Mouse (Mus musculus): Measurements from ENCODE around the gene Krtap4-2.
"Not testable (repeated sequence)": the region's sequence is repeated elsewhere in the genome, so short reads cannot be mapped to it uniquely, and the experiment has no call there.

Krtap4-2 gene

DNA sequence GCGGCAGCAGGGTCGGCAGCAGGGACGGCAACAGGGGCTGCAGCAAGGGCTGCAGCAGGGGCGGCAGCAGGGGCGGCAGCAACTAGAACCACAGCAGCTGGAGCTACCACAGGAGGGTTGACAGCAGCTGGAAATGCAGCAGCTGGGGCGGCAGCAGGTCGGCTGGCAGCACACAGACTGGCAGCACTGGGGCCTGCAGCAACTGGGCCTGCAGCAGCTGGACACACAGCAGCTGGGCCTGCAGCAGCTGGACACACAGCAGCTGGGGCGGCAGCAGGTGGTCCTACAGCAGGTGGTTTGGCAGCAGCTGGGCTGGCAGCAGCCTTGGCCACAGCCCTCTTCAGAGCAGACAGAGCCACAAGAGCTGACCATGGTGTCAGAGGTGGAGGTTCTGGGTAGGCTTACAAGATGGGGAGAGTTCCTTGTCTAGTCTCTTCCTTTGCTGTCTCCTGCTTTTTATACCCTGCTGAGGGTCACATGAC lies at the start of gene Krtap4-2:
TSS of gene Krtap4-2 (minus strand) at position 432 of the 482 bp plus-strand sequence.
- DNase-seq (ENCODE audit: low read depth in 2 of 2, low spot score in 2 of 2) = no peak

DNA sequence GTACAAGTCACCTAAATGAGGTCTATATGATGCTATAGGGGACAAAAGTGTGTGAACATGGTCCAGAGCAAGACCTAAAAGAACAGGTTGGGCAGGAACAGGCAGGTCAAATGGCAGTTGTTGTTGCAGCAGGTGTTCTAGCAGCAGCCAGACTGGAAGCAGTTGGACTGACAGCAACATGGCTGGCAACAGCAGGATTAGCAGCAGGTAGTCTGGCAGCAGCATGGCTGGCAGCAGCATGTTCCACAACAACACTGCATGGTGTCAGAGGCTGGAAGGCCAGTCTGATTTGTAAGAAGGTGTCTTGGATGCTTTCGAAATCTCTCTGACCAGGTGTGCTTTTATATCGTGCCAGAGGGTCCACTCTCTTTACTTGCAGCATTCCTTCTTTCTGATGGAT lies 48.6 kb upstream of the Krtap4-2 start:
- DNase-seq (ENCODE audit: low read depth in 2 of 2, low spot score in 2 of 2) = no peak

DNA sequence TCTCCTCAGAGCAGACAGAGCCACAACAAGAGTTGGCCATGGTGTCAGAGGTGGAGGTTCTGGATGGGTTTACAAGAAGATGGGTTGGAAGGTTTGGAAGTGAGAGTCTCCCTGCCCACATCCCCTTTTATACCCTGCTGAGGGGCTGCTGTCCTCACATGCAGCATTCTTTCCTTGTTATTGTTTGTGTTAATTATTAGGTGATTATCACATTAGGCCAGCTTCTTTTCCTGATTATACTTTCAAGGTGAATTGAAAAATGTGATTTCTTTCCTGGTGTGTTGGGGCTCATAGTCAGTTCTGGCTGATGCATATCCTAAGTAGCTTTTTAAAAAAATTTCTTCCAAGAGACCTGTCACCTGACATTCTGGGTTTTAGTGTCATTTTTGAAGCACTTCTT lies 31.0 kb upstream of the Krtap4-2 start, which contains the start of gene Krtap4-6:
TSS of gene Krtap4-6 (minus strand) at position 101 of the 400 bp plus-strand sequence.
- DNase-seq (ENCODE audit: low read depth in 2 of 2, low spot score in 2 of 2) = no peak

GRCm38 (mm10) chr11:99662802-99663201 lies 27.9 kb upstream of the Krtap4-2 start:
- DNase-seq (ENCODE audit: low read depth in 2 of 2, low spot score in 2 of 2) = no peak

DNA sequence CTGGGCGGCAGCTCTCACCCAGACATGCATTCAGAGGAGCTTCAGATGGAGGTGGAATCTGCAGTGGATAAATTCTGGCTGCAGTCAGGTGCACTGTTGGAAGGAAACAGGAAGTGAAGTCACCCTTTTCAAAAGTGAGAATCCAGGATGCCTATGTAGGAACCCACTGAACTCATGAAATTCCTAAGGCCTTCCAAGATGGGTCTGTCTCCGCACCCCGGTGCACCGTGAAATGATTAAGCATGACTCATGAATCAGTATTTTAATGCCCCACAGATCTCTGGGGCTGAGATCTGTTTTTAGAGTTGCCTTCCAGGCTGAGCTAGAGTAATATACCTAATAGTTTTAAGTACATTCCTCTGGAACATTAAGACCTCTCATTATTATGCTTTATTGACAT lies 24.4 kb upstream of the Krtap4-2 start:
- no peak for DNase-seq (ENCODE audit: low read depth in 2 of 2, low spot score in 2 of 2)

- DNase-seq (ENCODE audit: low read depth in 2 of 2, low spot score in 2 of 2) = not testable (repeated sequence)
Measured at GRCm38 (mm10) chr11:99658467-99659010, 23.7 kb upstream of the Krtap4-2 start, which contains the start of gene Gm11563. Gene Gm11563 (minus strand): TSS chr11:99658960.

DNA sequence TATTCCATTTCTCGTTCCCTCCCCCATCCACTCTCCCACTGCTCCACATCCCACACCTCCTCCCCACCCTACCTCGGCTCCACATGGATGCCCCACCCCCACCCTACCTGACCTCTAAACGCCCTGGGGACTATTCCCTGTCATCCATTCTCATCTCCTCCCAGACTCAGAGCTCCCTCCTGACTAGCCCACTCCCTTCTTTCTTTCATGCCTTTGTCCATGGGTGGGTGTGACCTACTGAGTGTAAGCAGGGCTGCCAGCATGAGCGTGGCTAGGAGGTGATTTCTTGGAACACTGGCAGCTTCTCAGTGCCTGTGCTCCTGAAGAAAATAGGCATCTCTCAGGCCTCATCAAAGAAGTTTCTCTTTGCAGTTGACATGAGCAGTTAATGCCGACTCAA lies 22.2 kb upstream of the Krtap4-2 start:
- DNase-seq (ENCODE audit: low read depth in 2 of 2, low spot score in 2 of 2) = no peak

DNA sequence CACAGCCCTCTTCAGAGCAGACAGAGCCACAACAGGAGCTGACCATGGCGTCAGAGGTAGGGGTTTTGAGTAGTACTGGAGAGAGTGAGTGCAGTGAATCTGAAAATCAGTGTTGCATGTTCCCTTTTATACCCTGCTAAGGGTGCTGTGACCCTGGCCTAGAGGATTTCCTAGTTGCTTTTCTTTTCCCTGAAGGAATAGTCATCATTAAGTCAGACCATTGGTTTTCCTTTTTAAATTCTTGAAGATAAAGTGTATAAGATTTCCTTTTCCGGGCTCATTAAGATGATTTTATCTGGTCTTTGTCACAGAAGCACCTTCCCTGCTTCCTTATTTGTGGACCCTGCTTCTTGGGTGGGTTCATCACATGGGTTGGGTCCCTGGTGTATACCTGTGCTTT lies 15.3 kb upstream of the Krtap4-2 start, which contains the start of gene Gm11555:
TSS of gene Gm11555 (minus strand) at position 101 of the 400 bp plus-strand sequence.
- DNase-seq (ENCODE audit: low read depth in 2 of 2, low spot score in 2 of 2) = no peak

GRCm38 (mm10) chr11:99646444-99646843 lies 11.6 kb upstream of the Krtap4-2 start:
- DNase-seq (ENCODE audit: low read depth in 2 of 2, low spot score in 2 of 2) = no peak

DNA sequence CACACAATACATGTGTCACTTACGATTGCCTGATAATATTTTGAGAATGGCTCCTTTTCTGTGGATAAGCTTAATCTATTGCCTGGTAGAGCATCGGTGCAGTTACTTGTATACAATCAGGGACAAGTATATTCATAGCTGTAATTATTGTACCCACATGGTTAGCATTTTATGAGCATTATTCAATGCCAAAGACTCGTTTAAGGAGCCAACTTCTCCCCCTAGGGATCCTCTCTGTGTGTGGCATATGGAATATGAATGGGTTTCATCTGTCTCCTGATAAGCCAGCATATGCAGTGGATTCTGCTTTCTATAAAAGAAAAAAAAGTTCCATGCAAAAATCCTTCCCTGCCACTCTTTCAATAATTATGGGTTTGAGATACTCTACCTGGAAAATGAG lies 9.5 kb upstream of the Krtap4-2 start:
- no peak for DNase-seq (ENCODE audit: low read depth in 2 of 2, low spot score in 2 of 2)

GRCm38 (mm10) chr11:99643635-99644139 lies 8.8 kb upstream of the Krtap4-2 start, which contains the start of gene Krtap4-7:
Gene Krtap4-7 (minus strand): TSS chr11:99644089.
- not testable (repeated sequence) for DNase-seq (ENCODE audit: low read depth in 2 of 2, low spot score in 2 of 2)

GRCm38 (mm10) chr11:99640926-99641325 lies 6.0 kb upstream of the Krtap4-2 start:
- DNase-seq (ENCODE audit: low read depth in 2 of 2, low spot score in 2 of 2) = no peak

- DNase-seq (ENCODE audit: low read depth in 2 of 2, low spot score in 2 of 2) = no peak
Measured at GRCm38 (mm10) chr11:99637086-99637485, 2.2 kb upstream of the Krtap4-2 start.

DNA sequence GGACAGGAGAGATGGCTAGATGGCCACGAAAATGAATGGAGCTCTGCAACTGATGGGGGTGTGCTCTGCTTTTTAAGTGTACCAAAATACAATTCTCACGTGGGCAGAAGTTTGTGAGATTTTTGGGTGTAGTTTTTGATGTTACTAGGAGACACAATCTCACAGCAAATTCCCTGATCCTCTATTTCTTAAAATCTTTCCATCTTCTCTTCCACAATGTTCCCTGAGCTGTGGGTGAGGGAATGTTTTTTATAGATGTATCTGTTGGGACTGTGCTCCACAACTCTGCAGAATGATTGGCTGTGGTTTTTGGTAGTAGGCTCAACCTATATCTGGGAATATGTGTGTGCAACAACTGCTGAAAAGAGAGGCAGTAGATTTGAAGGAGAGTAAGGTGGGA lies 1.6 kb downstream of the Krtap4-2 start:
- no peak for DNase-seq (ENCODE audit: low read depth in 2 of 2, low spot score in 2 of 2)

DNA sequence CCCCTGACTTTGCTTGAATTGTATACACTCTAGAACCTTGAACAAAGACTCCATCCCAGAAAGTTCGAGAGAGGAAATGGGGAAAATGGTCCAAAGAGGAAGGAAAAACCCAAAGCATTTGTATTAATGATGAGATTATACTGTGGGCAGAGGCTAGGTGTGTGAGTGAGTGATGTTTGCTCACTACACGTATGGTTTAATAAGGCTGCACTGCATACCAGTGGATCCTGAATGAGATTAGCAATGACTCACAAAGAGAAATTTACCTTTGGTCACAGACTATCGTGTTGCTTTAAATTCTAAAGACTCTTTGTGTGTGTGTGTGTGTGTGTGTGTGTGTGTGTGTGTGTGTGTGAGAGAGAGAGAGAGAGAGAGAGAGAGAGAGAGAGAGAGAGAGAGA lies 4.0 kb downstream of the Krtap4-2 start:
- no peak for DNase-seq (ENCODE audit: low read depth in 2 of 2, low spot score in 2 of 2)

GRCm38 (mm10) chr11:99628138-99628537 lies 6.7 kb downstream of the Krtap4-2 start, which contains the start of gene Krtap4-1:
Gene Krtap4-1 (minus strand): TSS chr11:99628238.
- no peak for DNase-seq (ENCODE audit: low read depth in 2 of 2, low spot score in 2 of 2)

- DNase-seq (ENCODE audit: low read depth in 2 of 2, low spot score in 2 of 2) = no peak
Measured at GRCm38 (mm10) chr11:99620335-99620734, 14.5 kb downstream of the Krtap4-2 start, which contains the start of gene Gm11562. Gene Gm11562 (minus strand): TSS chr11:99620435.

DNA sequence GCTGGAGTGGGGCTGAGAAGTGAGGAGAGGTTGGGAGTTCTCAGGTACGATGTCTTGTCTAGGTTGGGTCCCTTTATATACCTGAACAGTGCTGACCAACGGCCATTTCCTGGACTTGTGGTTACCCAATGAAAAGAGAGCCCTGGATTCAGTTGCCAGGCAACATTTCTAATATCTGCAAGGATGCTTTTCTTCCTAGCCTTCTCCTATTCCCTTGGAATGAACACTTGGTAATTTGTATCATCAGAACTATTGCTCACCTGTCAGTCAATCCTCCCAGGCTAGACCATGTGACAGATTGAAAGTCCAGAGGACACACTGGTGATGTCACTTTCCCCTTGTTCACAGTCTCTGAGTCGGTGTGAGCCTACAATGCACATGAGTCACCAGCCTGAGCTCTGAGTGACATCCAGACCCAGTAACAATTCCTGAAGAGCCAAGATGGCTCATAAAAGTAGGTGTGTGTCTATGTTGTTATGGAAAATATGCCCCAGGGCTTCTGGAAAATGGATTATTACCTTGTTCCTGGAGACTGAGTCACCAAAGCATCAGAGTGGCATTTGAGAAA lies 20.0 kb downstream of the Krtap4-2 start, which contains the start of gene Krtap2-4:
TSS of gene Krtap2-4 (minus strand) at position 51 of the 568 bp plus-strand sequence.
- DNase-seq (ENCODE audit: low read depth in 2 of 2, low spot score in 2 of 2) = no peak

- not testable (repeated sequence) for DNase-seq (ENCODE audit: low read depth in 2 of 2, low spot score in 2 of 2)
Measured at GRCm38 (mm10) chr11:99610089-99610488, 24.8 kb downstream of the Krtap4-2 start, which contains the start of gene Gm11937. Gene Gm11937 (minus strand): TSS chr11:99610189.

DNA sequence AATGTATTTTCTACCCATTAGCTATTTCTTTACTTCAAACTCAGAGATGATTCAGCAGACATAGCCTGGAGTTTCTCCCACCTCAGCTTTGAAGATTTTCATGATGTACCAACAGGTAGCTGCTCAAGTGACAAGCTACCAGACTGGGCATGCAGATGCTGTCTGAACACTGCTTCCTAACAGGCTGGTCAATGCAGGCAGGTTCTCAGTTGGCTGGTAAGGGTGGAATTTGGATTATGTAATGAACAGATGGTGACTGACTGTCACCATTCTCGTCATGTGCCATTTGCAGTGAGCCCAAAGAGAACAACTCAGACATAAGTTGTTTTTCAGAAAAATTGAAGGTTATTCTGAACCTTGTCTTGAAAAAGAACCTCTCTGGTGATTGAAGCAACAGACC lies 25.8 kb downstream of the Krtap4-2 start:
- DNase-seq (ENCODE audit: low read depth in 2 of 2, low spot score in 2 of 2) = no peak

DNA sequence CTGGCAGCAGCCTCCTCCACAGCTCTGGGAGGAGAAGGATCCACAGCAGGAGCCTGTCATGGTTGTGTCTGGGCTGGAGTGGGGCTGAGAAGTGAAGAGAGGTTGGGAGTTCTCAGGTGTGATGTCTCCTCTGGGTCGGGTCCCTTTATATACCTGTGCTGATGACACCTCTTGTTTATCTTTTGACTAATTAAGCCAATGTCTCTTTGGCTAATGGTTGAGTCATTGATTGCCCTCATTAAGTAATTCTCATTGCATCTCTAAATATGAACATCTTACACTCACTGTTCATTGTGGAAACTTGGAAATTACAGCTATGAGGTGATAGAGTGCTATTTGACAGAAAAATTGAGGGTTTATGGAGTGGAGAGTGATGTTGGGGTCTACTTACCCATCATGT lies 31.7 kb downstream of the Krtap4-2 start, which contains the start of gene Gm11938:
TSS of gene Gm11938 (minus strand) at position 101 of the 400 bp plus-strand sequence.
- not testable (repeated sequence) for DNase-seq (ENCODE audit: low read depth in 2 of 2, low spot score in 2 of 2)

GRCm38 (mm10) chr11:99597742-99598141 lies 37.1 kb downstream of the Krtap4-2 start, which contains the start of gene Krtap9-3:
Gene Krtap9-3 (minus strand): TSS chr11:99598105.
- DNase-seq (ENCODE audit: low read depth in 2 of 2, low spot score in 2 of 2) = not testable (repeated sequence)

Measured in CD8-positive naive resting alpha-beta T cell, adult 2 months (primary cell).